Mouse (Mus musculus) bone marrow macrophage, adult 2 months (primary cell): ENCODE measurements around the gene Il21r.

Source experiments
- CTCF ChIP-seq: IDR thresholded peaks from 2 replicates; pipeline ENCODE4 v1.5.1; 2012; ENCODE audit warnings: low read depth, mild to moderate bottlenecking, low read length, moderate library complexity
- POLR2A ChIP-seq: IDR thresholded peaks from 2 replicates; pipeline ENCODE4 v1.6.1; 2012; ENCODE audit warnings: mild to moderate bottlenecking, low read depth, low read length, borderline replicate concordance

- TF ChIP-seq CTCF = no peak
- no peak for TF ChIP-seq POLR2A
Observed at GRCm38 (mm10) chr7:125603185-125603631, at the start of gene Il21r.
